Mouse (Mus musculus) cortical plate, adult 2 months (tissue): ENCODE measurements around the gene Bsnd. TPM values are rescaled to one million over a fixed set of nuclear protein-coding genes. Genes with fewer than 3 reads are reported as not detected.

Experiments
- H3K27ac ChIP-seq: fragments of 200-500 bp; 2 replicates; pipeline ENCODE4 v1.5.1; 2012; ENCODE audit warnings: low read length, control low read depth, inconsistent platforms; ENCODE audit not compliant: insufficient read depth
- H3K4me1 ChIP-seq: fragments of 200-500 bp; 2 replicates; pipeline ENCODE4 v1.6.1; 2011; ENCODE audit warnings: low read length; ENCODE audit not compliant: control insufficient read depth, insufficient read depth
- H3K4me3 ChIP-seq: fragments of 200-500 bp; 2 replicates; pipeline ENCODE4 v1.5.1; 2011; ENCODE audit warnings: mild to moderate bottlenecking, low read length, control low read depth; ENCODE audit not compliant: insufficient read depth
- CTCF ChIP-seq: fragments of 200-500 bp; IDR thresholded peaks from 2 replicates; pipeline ENCODE4 v1.5.1; 2011; ENCODE audit warnings: mild to moderate bottlenecking, control low read depth, low read length; ENCODE audit not compliant: insufficient read depth; ENCODE audit errors: extremely low read depth
- POLR2A ChIP-seq: fragments of 200-500 bp; IDR thresholded peaks from 2 replicates; pipeline ENCODE4 v1.6.1; 2011; ENCODE audit warnings: mild to moderate bottlenecking, low read length, control low read depth; ENCODE audit not compliant: insufficient read depth; ENCODE audit errors: extremely low read depth
- polyA plus RNA-seq: library from polyadenylated mRNA; depleted of rRNA; stranded (reverse); fragments of >200 nt; gene quantifications from 2 replicates; pipeline ENCODE4 v1.2.3, GENCODE M21; 2012

Gene Bsnd
- polyA plus RNA-seq, 1 experiment, result not detected

GRCm38 (mm10) chr4:106483831-106484230 lies 8.3 kb downstream of the Bsnd start:
- Histone ChIP-seq H3K27ac (no peak overlapping the region), H3K4me3 (no peak overlapping the region), H3K4me1 (peaks cover 3% of the 10 kb centered on the region; the same call in 1 of the 2 replicates)
- TF ChIP-seq POLR2A, result no peak
- TF ChIP-seq CTCF, result no peak

- no peak for TF ChIP-seq POLR2A
- no peak for TF ChIP-seq CTCF
- H3K27ac ChIP-seq, result no peak overlapping the region
Observed at GRCm38 (mm10) chr4:106483215-106483727, 8.8 kb downstream of the Bsnd start.

GRCm38 (mm10) chr4:106480545-106480944 lies 11.5 kb downstream of the Bsnd start:
- TF ChIP-seq CTCF (no peak), POLR2A (no peak)
- no peak overlapping the region for H3K27ac ChIP-seq
- no peak overlapping the region for H3K4me3 ChIP-seq
- H3K4me1 ChIP-seq, result peaks cover 3% of the 10 kb centered on the region; the same call in 1 of the 2 replicates

More at GRCm38 (mm10) chr4:106483215-106483727, 8.8 kb downstream of the Bsnd start:
- peaks cover 3% of the 10 kb centered on the region; the same call in 1 of the 2 replicates for H3K4me1 ChIP-seq
- no peak overlapping the region for H3K4me3 ChIP-seq

- Histone ChIP-seq H3K27ac (no peak overlapping the region), H3K4me3 (no peak overlapping the region), H3K4me1 (no peaks in the 10 kb centered on the region)
- TF ChIP-seq CTCF (peak; percentile 98), POLR2A (no peak)
Observed at GRCm38 (mm10) chr4:106474241-106474640, 17.8 kb downstream of the Bsnd start.

GRCm38 (mm10) chr4:106472335-106472734 lies 19.7 kb downstream of the Bsnd start:
- H3K4me1 ChIP-seq, result no peaks in the 10 kb centered on the region
- no peak overlapping the region for H3K4me3 ChIP-seq
- no peak overlapping the region for H3K27ac ChIP-seq
- peak; percentile 94 for TF ChIP-seq CTCF
- no peak for TF ChIP-seq POLR2A

- no peaks in the 10 kb centered on the region for H3K4me1 ChIP-seq
- no peak overlapping the region for H3K27ac ChIP-seq
- TF ChIP-seq CTCF, result no peak
- TF ChIP-seq POLR2A, result no peak
- no peak overlapping the region for H3K4me3 ChIP-seq
Observed at GRCm38 (mm10) chr4:106470921-106471320, 21.2 kb downstream of the Bsnd start.

GRCm38 (mm10) chr4:106467420-106468110 lies 24.5 kb downstream of the Bsnd start:
- no peak overlapping the region for H3K27ac ChIP-seq
- no peak overlapping the region for H3K4me3 ChIP-seq
- TF ChIP-seq CTCF, result no peak
- no peak for TF ChIP-seq POLR2A

GRCm38 (mm10) chr4:106463174-106463801 lies 28.8 kb downstream of the Bsnd start:
- no peak for TF ChIP-seq POLR2A
- TF ChIP-seq CTCF, result no peak

More at GRCm38 (mm10) chr4:106467420-106468110, 24.5 kb downstream of the Bsnd start:
- no peaks in the 10 kb centered on the region for H3K4me1 ChIP-seq

GRCm38 (mm10) chr4:106462524-106462923 lies 29.6 kb downstream of the Bsnd start:
- TF ChIP-seq CTCF, result no peak
- no peak for TF ChIP-seq POLR2A
- Histone ChIP-seq H3K4me1 (no peaks in the 10 kb centered on the region), H3K4me3 (no peak overlapping the region), H3K27ac (no peak overlapping the region)

More at GRCm38 (mm10) chr4:106463174-106463801, 28.8 kb downstream of the Bsnd start:
- H3K27ac ChIP-seq, result no peak overlapping the region
- peak overlapping the region; percentile 20; the same call in 1 of the 2 replicates for H3K4me3 ChIP-seq
- no peaks in the 10 kb centered on the region for H3K4me1 ChIP-seq
